Mouse (Mus musculus) telencephalon, adult 2 months (tissue): ENCODE results near the gene Col17a1.

Experiments
- DNase-seq: peaks from one replicate; pipeline ENCODE4 v3.0.0-alpha.2; 2011; ENCODE audit warnings: low read depth, low spot score

Gene Col17a1

DNA sequence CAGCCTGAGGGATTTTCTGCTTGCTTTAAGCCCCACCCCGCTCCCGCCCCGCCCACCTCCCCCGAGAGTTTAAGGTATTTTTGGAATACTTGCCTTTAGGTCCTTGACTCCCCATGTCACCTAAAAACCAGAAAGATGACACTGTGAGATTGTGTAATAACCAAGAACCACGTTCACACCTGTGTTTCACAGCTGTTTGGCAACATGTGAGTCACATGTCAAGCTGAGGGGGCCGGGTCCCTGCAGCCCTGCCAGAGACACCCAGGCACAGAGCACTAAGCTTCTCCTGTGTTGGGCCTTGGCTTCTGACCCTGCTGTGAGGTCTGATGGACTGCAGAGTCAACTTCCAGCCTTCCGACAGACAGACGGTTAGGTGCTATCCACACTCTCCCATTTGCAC lies 24.3 kb downstream of the Col17a1 start:
- DNase-seq, result no peak

DNA sequence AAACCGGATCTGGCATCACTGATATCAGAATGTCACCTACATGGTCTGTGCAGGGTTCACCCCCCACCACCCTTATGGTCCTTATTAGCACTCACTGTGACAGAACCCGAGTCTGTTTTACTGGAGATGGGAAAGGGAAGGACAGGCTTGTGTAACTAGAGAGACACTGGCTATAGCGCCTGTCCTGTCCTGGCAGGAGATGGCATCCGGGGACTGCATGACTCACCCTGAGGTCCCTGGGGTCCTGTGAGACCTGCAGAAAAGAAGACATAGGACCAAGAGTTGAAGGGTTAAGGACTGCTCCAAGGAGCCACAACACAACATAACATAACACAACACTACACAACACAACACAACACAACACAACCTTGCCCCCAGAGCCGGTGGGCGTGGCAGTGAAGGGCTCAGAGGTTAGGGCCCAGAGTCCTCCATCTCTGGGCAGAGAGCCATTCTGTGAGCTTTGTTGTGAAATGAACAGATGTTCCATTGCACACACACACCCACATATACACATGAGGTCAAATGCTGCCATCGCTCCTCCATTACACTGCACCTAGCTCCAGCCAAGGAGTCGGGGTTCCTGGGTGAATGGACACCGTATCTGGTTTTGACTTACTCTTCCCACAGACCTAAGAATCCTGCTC lies 32.0 kb downstream of the Col17a1 start:
- no peak for DNase-seq

DNA sequence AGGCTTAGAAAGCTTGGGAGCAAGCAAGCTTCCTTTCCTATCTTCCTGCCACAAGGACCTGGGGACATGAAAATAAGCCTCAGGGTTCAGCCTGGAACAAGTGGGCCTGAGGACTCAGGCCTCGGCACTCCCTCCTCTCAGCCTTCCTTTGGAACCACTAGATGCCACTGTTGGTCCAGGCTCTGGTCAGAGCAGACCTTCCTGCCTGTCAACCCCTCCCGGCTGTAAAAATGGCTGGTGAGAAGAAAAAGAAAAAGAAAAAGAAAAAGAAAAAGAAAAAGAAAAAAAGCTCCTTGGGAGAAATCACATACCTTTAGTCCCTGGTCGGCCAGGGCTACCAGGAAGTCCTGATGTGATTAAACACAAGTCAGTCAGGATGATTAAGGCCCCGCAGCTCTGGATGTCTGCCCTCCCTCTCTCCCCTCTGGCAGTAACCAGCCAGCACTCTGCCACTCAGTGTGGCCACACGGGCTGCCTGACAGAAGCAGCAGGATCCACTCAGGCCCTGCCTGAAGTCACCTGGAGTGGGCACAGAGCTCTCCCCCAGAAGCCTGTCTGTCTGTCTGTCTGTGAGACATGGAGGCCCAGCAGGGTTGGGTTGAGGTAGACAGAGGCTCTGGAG lies 32.9 kb downstream of the Col17a1 start:
- peak; percentile 27 for DNase-seq

DNA sequence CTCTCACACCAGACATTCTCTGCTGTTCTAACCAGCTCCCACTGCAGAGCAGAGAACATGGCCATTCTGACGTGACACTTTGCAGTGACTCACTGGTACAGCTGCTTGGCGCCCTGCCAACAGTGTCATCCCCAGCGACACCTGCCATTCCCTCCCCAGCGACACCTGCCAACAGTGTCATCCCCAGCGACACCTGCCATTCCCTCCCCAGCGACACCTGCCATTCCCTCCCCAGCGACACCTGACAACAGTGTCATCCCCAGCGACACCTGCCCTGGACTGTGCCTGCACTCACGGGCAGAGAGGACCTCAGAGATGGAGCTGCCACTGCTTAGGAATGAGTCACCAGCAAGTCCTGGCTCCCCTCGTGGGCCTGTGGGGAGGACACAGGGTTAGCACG lies 37.0 kb downstream of the Col17a1 start:
- DNase-seq, result no peak

DNA sequence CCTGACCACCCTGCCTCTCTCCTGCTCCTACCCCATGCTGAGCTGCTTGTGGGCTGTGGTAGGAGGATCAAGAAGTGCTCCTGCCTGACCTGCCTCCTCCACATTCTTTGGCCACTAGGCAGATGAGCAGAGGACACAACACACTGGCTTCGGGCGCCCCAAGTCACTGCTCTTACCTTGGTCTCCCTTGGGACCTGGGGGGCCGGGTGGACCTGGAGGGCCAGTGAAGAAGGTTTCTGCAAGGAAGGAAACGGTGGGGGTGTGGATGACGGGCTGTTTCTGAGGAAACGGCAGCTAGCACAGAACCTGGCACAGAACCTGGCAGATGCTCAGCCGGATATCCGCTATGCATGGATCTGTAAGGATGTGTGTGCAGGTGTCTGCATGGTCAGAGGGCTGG lies 38.7 kb downstream of the Col17a1 start:
- DNase-seq, result no peak

DNA sequence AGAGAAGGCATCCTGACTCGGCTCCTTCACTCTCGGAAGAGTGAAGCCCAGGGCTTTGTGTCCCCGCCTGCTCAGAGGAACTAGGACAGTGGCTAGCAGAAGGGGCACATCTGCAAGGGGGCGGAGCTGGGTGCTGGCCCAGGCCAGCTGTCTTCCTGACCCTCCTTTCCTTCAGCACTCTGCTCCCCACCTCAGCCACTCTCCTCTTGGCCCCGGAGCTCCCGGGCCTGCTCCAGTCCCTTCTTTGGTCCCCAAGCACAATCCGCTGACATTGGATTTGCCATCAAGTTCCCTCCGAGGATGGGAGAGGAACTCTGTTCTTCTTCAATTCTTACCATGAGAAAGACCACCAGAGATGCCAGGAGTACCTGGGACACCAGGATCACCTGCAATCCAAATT lies 39.6 kb downstream of the Col17a1 start:
- no peak for DNase-seq

DNA sequence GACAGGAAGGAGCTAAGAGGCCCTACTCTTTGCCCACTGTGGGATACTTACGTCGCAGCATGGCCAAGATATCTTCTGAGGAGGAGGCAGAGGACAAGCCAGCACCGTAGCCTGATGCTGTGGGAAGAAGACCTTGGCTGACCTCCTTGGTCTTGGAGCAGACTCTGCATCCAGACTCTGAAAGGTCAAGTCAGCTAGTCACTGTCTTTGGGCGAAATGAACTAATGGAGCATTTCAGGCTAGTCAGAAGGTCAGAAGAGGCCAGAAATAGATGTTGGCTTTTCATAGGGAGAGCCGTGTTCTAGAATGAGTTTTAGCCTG lies 40.8 kb downstream of the Col17a1 start:
- DNase-seq, result no peak

DNA sequence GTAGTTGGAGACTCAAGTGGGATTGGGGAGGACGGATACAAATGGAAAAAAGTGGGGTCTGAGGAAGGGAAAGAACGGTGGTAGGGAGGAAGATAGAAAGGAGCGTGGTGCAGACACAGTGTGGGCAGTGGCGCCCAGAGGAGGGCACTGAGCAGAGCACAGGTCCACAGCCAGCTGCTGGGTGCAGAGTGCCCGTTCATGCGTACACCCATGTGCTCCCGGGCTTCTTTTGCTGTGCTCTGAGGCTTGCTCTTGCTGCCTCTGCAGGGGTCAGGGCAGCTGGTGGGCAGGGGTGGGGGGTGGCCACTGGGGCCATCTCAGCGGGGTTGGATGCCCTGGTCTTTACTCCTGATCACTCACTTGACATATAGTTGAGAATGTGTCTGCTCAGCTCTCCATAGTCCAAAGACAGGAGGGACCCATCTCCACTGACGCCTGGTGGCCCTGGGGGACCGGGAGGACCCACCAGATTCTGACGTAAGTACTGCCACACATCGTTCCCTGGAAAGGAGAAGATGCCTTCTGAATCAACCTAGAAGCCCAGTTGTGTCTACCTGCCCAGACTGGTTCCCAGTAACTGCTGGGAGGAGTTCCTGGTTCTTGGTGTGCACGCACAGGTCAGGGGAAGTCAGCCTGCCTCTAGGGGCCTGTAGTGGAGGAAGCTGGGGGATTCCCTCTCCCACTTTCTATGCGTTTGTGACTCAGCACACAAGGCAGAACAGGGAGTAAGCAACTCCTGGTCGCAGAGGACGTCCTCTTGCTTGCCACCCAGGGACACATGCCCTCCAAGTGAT lies 41.3 kb downstream of the Col17a1 start:
- no peak for DNase-seq

DNA sequence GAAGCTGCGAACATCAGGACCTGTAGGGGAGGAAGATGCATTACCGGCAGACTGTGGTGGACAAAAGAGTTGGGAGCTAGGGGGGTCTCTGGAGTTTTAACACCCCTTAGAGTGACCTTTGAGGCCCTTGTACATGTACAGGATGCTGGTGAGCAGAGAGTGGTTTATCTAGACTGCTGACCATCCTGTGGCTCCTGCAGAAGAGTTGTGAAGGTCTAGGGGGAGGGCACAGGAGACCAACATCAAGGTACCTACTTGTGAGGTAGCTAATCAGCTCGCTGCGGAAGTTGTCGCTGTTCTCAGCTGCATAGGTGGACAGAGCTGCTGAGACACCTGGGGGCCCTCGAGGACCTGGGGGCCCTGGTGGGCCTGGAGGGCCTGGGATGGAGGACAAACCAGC lies 42.8 kb downstream of the Col17a1 start:
- no peak for DNase-seq

DNA sequence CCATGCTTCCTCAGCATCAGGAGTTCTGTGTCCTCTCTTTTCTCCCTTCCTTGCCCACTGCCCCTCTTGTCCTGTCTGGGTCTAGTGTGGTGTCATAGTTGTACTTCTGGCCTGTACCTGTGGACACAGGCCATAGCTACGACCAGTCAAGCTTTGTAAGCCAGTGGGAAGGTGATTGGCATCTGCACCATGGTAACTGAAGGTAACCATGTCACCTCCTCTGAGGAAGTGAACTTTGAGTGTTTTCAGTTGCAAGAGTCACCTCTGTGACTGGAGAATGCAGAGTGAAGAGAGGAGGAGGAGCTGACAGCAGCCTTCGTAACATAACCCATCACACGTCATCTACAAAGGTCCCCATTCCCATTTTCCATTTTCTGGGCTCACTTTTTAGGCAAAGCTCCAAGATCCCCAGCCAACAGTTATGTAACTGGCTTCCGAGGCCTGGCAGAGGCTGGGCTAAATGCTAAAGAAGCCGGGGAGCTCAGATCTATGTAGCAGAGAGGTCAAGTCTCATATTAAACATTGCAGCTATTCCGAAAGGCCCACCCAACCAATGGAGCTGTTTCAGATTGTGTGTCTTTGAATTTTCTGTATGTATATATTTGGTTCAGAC lies 45.3 kb downstream of the Col17a1 start:
- no peak for DNase-seq

DNA sequence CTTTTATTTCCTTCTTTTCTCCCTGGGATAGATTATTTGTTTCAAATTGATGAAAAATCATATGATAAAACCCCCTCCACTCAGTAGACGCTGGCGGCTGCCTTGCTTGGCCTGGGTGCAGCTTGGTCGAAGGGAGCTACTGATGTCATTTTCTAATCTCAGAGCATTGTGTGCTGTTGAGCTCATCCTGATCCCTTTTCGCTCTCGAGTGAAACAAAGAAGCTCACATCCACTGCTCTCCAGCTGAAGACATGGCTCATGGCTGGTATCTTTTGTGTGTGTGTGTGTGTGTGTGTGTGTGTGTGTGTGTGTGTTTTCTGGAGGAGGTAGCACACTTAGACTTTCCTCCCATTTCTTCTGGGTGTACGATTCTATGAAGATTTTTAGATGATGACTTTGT lies 46.3 kb downstream of the Col17a1 start:
- DNase-seq, result peak; percentile 60

DNA sequence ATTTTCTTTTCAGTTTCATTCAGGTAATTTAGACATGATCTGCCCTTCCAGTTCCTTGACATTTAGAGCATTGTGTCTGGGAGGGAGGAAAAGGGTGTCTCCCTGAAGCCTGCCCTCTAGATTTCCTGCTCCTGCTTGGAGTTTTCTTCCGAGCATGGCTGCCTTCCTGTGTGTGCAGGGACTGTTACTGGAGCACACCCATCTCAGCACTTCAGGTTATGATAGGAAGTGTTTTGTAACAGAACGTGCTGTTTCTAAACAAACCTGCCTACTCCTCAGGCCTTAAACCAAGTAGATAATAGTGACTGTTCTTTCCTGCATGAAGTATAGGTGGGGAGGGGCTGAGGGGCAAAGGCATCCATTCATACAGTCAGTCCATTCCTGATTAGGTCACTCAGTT lies 48.0 kb downstream of the Col17a1 start:
- DNase-seq, result no peak

DNA sequence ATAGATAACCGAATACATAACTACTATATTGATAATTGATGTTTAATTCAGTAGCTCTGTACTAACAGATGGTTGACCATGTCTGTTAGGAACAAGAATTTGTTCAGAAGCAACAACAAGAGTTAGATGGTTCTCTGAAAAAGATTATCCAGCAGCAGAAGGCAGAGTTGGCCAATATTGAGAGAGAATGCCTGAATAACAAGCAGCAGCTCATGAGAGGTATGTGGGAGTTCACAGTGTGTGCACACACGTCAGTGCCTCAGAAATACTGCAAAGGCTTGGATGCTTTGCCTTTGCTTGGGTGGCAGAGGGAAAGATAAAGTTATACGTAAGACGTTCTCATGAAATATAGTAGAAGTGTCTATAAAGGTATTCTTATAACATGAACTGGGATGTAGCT lies 56.5 kb downstream of the Col17a1 start:
- DNase-seq, result peak; percentile 68

DNA sequence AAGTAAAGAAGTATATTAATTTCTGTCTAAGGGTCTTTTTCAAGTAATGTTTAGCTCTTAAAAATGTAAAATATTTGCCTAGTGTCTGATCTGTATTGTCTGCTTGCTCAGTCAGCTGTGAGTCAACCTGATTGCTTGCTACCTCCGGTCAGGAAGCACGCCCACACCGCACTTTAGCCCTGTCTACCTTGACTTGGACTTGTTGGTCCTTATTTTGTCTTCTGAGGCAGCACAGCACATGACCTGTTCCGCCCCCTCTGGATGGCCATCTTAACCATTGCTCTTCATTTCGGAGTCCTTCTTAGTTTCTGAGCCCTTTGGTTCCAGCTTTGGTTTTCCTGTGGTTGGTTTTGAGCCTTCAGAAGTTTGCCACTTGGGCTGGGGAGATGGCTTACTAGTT lies 60.1 kb downstream of the Col17a1 start:
- DNase-seq, result no peak

DNA sequence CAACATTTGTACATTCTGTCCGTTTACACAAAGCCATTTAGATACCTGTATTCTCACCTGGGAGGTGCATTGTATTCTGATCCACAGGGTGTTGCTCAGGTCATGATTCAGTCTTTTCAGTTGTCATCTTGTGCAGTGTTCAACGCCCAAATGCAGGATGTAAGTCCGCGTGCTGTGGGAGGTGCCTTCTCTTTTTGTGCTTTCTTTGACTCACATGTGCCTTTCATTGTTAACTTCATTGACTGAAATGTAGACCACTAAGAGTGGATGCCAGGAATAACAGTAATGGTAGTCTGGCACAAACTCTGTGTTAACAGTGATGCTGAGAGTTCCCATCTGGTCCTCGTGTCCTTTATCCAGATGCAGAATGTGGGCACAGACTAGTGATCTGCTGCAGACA lies 61.5 kb downstream of the Col17a1 start:
- no peak for DNase-seq

DNA sequence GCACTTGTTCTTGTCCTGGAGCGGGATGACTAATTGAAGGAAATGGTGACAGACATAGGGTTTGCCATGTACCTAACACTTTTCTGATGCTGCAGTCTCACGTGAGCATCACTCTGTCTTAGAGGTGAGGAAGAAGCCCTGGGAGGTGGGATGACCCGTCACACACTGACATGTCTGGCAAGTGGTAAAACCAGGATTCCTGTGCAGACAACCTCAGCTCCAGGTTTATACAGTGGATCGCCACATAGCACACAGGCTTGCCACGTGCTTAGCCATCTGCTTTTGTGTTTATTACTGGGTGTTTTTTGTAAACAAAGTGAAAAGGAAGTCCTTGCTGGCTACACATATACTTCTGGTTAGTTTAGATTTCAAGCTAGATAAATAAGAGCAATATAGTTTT lies 62.8 kb downstream of the Col17a1 start:
- no peak for DNase-seq

DNA sequence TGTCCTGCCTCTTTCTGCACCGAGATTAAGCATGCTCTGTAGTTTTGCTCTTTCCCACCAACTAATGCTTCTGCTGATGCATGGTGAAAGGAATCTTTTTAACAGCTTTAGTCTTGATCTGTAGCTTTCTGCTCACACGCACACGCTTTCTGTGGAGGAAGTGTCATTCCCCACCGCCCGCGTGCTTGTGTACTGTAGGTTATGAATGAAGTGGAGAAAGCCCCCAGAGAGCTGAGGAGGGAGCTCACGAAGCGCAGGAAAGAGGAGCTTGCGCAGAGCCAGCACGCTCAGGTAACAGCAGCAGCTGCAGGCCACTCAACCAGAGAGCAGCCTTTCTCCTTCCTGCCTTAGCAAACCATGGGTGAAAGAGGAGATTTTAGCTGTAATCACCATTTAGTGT lies 64.4 kb downstream of the Col17a1 start:
- peak; percentile 33 for DNase-seq

DNA sequence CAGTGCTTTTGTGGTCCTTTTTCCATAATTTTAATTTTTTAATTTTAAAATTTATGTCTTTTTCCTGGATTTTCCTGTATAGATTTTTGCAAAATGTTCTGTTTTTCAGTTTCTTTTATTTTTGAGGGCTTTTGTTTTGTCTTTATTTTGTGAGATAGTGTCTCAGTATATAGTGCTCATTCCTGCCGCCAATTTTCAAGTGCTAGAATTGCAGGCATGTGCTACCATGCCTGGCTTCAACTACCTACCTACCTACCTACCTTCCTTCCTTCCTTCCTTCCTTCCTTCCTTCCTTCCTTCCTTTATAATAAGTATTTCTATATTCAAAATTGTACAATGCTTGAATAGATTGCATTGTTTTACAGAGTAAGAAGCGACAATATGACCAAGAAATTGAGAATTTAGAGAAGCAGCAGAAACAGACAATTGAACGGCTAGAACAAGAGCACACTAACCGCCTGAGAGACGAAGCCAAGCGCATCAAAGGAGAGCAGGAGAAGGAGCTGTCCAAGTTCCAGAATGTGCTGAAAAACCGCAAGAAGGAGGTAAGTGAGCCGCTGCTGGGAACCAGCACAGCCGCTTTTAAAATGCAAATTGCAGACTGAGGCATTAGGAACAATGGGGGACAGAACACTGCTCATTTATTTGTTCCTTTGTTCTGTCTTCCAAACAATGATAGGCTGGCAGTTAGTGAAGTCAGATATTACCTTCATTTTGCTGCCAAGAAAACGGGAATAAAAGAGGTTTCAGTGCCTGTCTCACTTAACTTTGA lies 66.8 kb downstream of the Col17a1 start:
- DNase-seq, result peak; percentile 51

DNA sequence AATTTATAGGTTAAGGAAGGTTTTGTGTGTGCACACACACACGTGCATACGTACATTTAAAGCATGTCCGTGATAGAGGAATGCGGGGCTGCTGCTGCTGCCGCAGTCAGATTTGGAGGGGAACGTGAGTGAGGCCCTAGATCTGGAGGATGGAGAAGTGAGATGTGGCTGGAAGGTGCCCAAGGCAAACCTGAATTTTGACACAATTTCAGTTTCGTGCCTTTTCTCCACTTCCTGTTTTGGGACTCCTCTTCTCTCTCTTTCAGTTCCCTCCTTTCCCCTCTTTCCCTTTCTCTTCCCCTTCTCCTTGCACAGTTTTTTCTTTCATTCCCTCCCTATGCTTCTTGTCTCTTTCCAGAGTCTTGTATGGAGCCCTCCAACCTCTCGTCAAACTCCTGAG lies 70.4 kb downstream of the Col17a1 start:
- DNase-seq, result no peak

DNA sequence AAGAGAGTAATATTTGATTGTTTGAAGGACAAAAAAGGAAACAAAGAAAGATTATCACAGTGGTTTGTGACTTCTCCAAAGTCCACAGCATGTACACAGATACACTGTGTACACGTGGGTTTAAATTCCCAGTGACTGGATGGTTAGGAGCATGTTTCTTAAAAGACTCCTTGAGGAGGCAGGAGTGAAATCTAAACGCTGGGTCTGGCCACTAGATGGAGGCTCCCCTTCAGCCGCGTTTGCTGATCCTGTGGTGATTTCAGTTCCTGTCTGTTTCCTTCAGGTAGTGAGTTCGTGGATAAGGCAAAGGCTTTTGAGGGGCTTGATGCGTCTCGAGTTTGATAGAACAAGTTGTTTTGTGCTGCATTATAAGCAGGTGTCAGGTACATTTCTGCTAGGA lies 78.5 kb downstream of the Col17a1 start:
- DNase-seq, result no peak

DNA sequence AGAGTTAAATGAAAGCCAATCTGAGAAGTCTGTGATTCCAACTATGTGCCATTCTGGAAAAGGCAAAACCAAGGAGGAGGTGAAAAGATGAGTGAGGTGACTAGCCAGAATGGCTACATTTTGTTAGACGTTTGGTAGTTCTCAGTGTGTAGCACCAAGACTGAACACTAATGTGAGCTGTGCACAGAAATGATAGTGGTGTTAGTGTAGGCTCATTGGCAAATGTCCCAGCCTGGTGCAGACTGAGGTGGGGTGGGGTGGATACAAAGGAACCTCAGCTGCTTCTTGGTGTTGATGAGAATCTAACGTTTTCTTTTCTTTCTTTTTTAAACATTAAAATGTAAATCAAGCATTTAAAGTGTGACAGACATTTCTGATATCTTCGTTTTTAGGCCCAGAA lies 83.4 kb downstream of the Col17a1 start:
- DNase-seq, result no peak
